Mouse (Mus musculus) brain, embryonic 14.5 days (tissue): Measurements from ENCODE around the gene Inpp5d.

Experiments used
- CTCF ChIP-seq: fragments of 200-500 bp; IDR thresholded peaks from 2 replicates; pipeline ENCODE4 v1.5.1; 2012; ENCODE audit warnings: inconsistent platforms, mild to moderate bottlenecking, moderate library complexity, borderline replicate concordance; ENCODE audit not compliant: insufficient read depth, insufficient read length; ENCODE audit errors: extremely low read depth
- POLR2A ChIP-seq: fragments of 200-500 bp; IDR thresholded peaks from 2 replicates; pipeline ENCODE4 v1.6.1; 2012; ENCODE audit warnings: mild to moderate bottlenecking, inconsistent platforms, borderline replicate concordance; ENCODE audit not compliant: poor library complexity, insufficient read depth, insufficient read length, severe bottlenecking; ENCODE audit errors: extremely low read depth

GRCm38 (mm10) chr1:87621858-87622279 is 1.8 kb downstream of the Inpp5d start:
- TF ChIP-seq CTCF (no peak), POLR2A (no peak)
